Mouse (Mus musculus): Measurements from ENCODE around the gene Sqor. TPM values are rescaled to one million over a fixed set of nuclear protein-coding genes. Genes with fewer than 3 reads are reported as not detected.

Gene Sqor
- 37.7 and 41.8 TPM in 2 replicates for polyA plus RNA-seq (2015; fragmentation: Nextera tagmentation; extraction: Ambion mirVana)

- peak within 1 kb of the TSS; percentile 85 for H3K4me2 ChIP-seq (ENCODE audit: low read depth, low read length)
- peaks cover 3% of the 10 kb centered on the region; the same call in 1 of the 2 replicates for H3K4me1 ChIP-seq (ENCODE audit: control insufficient read depth, insufficient read depth, low read length)
- H3K9ac ChIP-seq (ENCODE audit: low read length) = peak within 1 kb of the TSS; percentile 80
- H3K4me3 ChIP-seq (replicated peaks; ENCODE audit: low read length) = peak within 1 kb of the TSS; percentile 53
- WGBS = 2% methylated on average over 46 of the region's 46 CpGs
- peak; percentile 92 for ATAC-seq (ENCODE audit: insufficient read depth, low FRiP score)
- no peaks in the 10 kb centered on the region for H3K36me3 ChIP-seq (ENCODE audit: control insufficient read depth, insufficient read depth, low read length)
- H3K9me3 ChIP-seq (replicated peaks; ENCODE audit: control insufficient read depth, low read length) = no peaks in the 10 kb centered on the region
- peak within 1 kb of the TSS; percentile 82 for H3K27ac ChIP-seq (ENCODE audit: low read length)
- 0 out of 2 replicates have a peak, but pooled peaks cover 4% of the 10 kb centered on the region for H3K27me3 ChIP-seq (ENCODE audit: control insufficient read depth, insufficient read depth, low read length)
These were observed at the start of gene Sqor for GRCm38 (mm10) chr2:122765071-122765793. TSS of gene Sqor (plus strand) at chr2:122765237.

GRCm38 (mm10) chr2:122716301-122716842 lies 48.7 kb upstream of the Sqor start:
- H3K9ac ChIP-seq (ENCODE audit: low read length) = no peak overlapping the region
- no peaks in the 10 kb centered on the region for H3K9me3 ChIP-seq (replicated peaks; ENCODE audit: control insufficient read depth, low read length)
- no peaks in the 10 kb centered on the region for H3K27me3 ChIP-seq (ENCODE audit: control insufficient read depth, insufficient read depth, low read length)
- 77% methylated on average over 3 of the region's 3 CpGs for WGBS
- H3K4me1 ChIP-seq (ENCODE audit: control insufficient read depth, insufficient read depth, low read length) = no peaks in the 10 kb centered on the region
- ATAC-seq (ENCODE audit: insufficient read depth, low FRiP score) = no peak
- no peak overlapping the region for H3K4me3 ChIP-seq (replicated peaks; ENCODE audit: low read length)
- no peak overlapping the region for H3K4me2 ChIP-seq (ENCODE audit: low read depth, low read length)
- H3K27ac ChIP-seq (ENCODE audit: low read length) = no peak overlapping the region
- H3K36me3 ChIP-seq (ENCODE audit: control insufficient read depth, insufficient read depth, low read length) = no peaks in the 10 kb centered on the region

GRCm38 (mm10) chr2:122719232-122719631 lies 45.8 kb upstream of the Sqor start:
- 61% methylated on average over 1 of the region's 1 CpGs for WGBS
- H3K9me3 ChIP-seq (replicated peaks; ENCODE audit: control insufficient read depth, low read length) = no peaks in the 10 kb centered on the region

GRCm38 (mm10) chr2:122720564-122720963 lies 44.5 kb upstream of the Sqor start:
- Histone ChIP-seq H3K9ac (ENCODE audit: low read length) (no peak overlapping the region), H3K27me3 (ENCODE audit: control insufficient read depth, insufficient read depth, low read length) (no peaks in the 10 kb centered on the region), H3K36me3 (ENCODE audit: control insufficient read depth, insufficient read depth, low read length) (no peaks in the 10 kb centered on the region), H3K4me2 (ENCODE audit: low read depth, low read length) (no peak overlapping the region), H3K4me3 (replicated peaks; ENCODE audit: low read length) (no peak overlapping the region), H3K4me1 (ENCODE audit: control insufficient read depth, insufficient read depth, low read length) (no peaks in the 10 kb centered on the region), H3K9me3 (replicated peaks; ENCODE audit: control insufficient read depth, low read length) (no peaks in the 10 kb centered on the region), H3K27ac (ENCODE audit: low read length) (no peak overlapping the region)
- ATAC-seq (ENCODE audit: insufficient read depth, low FRiP score) = no peak
- WGBS = 63% methylated on average over 3 of the region's 3 CpGs

More at GRCm38 (mm10) chr2:122719232-122719631, 45.8 kb upstream of the Sqor start:
- Histone ChIP-seq H3K4me2 (ENCODE audit: low read depth, low read length) (no peak overlapping the region), H3K4me1 (ENCODE audit: control insufficient read depth, insufficient read depth, low read length) (no peaks in the 10 kb centered on the region), H3K4me3 (replicated peaks; ENCODE audit: low read length) (no peak overlapping the region), H3K36me3 (ENCODE audit: control insufficient read depth, insufficient read depth, low read length) (no peaks in the 10 kb centered on the region), H3K27ac (ENCODE audit: low read length) (no peak overlapping the region), H3K9ac (ENCODE audit: low read length) (no peak overlapping the region), H3K27me3 (ENCODE audit: control insufficient read depth, insufficient read depth, low read length) (no peaks in the 10 kb centered on the region)
- ATAC-seq (ENCODE audit: insufficient read depth, low FRiP score) = no peak

- no peak overlapping the region for H3K9ac ChIP-seq (ENCODE audit: low read length)
- H3K4me2 ChIP-seq (ENCODE audit: low read depth, low read length) = no peak overlapping the region
- H3K27me3 ChIP-seq (ENCODE audit: control insufficient read depth, insufficient read depth, low read length) = no peaks in the 10 kb centered on the region
- ATAC-seq (ENCODE audit: insufficient read depth, low FRiP score) = no peak
- H3K36me3 ChIP-seq (ENCODE audit: control insufficient read depth, insufficient read depth, low read length) = no peaks in the 10 kb centered on the region
- H3K27ac ChIP-seq (ENCODE audit: low read length) = no peak overlapping the region
- WGBS = 55% methylated on average over 10 of the region's 10 CpGs
- no peaks in the 10 kb centered on the region for H3K9me3 ChIP-seq (replicated peaks; ENCODE audit: control insufficient read depth, low read length)
- no peaks in the 10 kb centered on the region for H3K4me1 ChIP-seq (ENCODE audit: control insufficient read depth, insufficient read depth, low read length)
- H3K4me3 ChIP-seq (replicated peaks; ENCODE audit: low read length) = no peak overlapping the region
These were observed 39.4 kb upstream of the Sqor start for GRCm38 (mm10) chr2:122725604-122726003.

- no peaks in the 10 kb centered on the region for H3K9me3 ChIP-seq (replicated peaks; ENCODE audit: control insufficient read depth, low read length)
- H3K36me3 ChIP-seq (ENCODE audit: control insufficient read depth, insufficient read depth, low read length) = no peaks in the 10 kb centered on the region
- 58% methylated on average over 2 of the region's 2 CpGs for WGBS
- H3K27me3 ChIP-seq (ENCODE audit: control insufficient read depth, insufficient read depth, low read length) = 0 out of 2 replicates have a peak, but pooled peaks cover 8% of the 10 kb centered on the region
- no peak overlapping the region for H3K9ac ChIP-seq (ENCODE audit: low read length)
- no peaks in the 10 kb centered on the region for H3K4me1 ChIP-seq (ENCODE audit: control insufficient read depth, insufficient read depth, low read length)
- no peak overlapping the region for H3K4me3 ChIP-seq (replicated peaks; ENCODE audit: low read length)
- no peak for ATAC-seq (ENCODE audit: insufficient read depth, low FRiP score)
- no peak overlapping the region for H3K27ac ChIP-seq (ENCODE audit: low read length)
- H3K4me2 ChIP-seq (ENCODE audit: low read depth, low read length) = no peak overlapping the region
These were observed 33.6 kb upstream of the Sqor start for GRCm38 (mm10) chr2:122731456-122731855.

- Histone ChIP-seq H3K4me2 (ENCODE audit: low read depth, low read length) (peak within 1 kb of the TSS; percentile 81), H3K27ac (ENCODE audit: low read length) (peak within 1 kb of the TSS; percentile 95), H3K4me3 (replicated peaks; ENCODE audit: low read length) (peak within 1 kb of the TSS; percentile 97), H3K36me3 (ENCODE audit: control insufficient read depth, insufficient read depth, low read length) (no peaks in the 10 kb centered on the region), H3K9me3 (replicated peaks; ENCODE audit: control insufficient read depth, low read length) (no peaks in the 10 kb centered on the region), H3K27me3 (ENCODE audit: control insufficient read depth, insufficient read depth, low read length) (0 out of 2 replicates have a peak, but pooled peaks cover 8% of the 10 kb centered on the region), H3K4me1 (ENCODE audit: control insufficient read depth, insufficient read depth, low read length) (no peaks in the 10 kb centered on the region; the same call in 1 of the 2 replicates), H3K9ac (ENCODE audit: low read length) (peak within 1 kb of the TSS; percentile 98)
- ATAC-seq (ENCODE audit: insufficient read depth, low FRiP score) = peak; percentile 95
- WGBS = under 1% methylated on average over 54 of the region's 59 CpGs
These were observed 26.9 kb upstream of the Sqor start, which contains the start of gene Bloc1s6 for GRCm38 (mm10) chr2:122737894-122738830. TSS of gene Bloc1s6 (plus strand) at chr2:122738503.

GRCm38 (mm10) chr2:122739023-122739422 lies 26.0 kb upstream of the Sqor start:
- Histone ChIP-seq H3K27ac (ENCODE audit: low read length) (peak overlapping the region; percentile 95; the same call in 1 of the 2 replicates), H3K36me3 (ENCODE audit: control insufficient read depth, insufficient read depth, low read length) (no peaks in the 10 kb centered on the region), H3K9ac (ENCODE audit: low read length) (peak overlapping the region; percentile 98), H3K4me2 (ENCODE audit: low read depth, low read length) (peak overlapping the region; percentile 81), H3K9me3 (replicated peaks; ENCODE audit: control insufficient read depth, low read length) (no peaks in the 10 kb centered on the region), H3K27me3 (ENCODE audit: control insufficient read depth, insufficient read depth, low read length) (0 out of 2 replicates have a peak, but pooled peaks cover 8% of the 10 kb centered on the region), H3K4me1 (ENCODE audit: control insufficient read depth, insufficient read depth, low read length) (no peaks in the 10 kb centered on the region; the same call in 1 of the 2 replicates), H3K4me3 (replicated peaks; ENCODE audit: low read length) (peak overlapping the region; percentile 97)
- no peak for ATAC-seq (ENCODE audit: insufficient read depth, low FRiP score)
- WGBS = 19% methylated on average over 7 of the region's 7 CpGs

All from stomach, embryonic 16.5 days (tissue).